Mouse (Mus musculus): ENCODE results near the gene Maml2. TPM values are rescaled to one million over a fixed set of nuclear protein-coding genes. Genes with fewer than 3 reads are reported as not detected.
A peak's percentile ranks its signal among the peaks of the same experiment; 100 is the strongest.

Gene Maml2
- total RNA-seq, 2 experiments from 2014 or later, result 26.1 to 34.6 TPM

DNA sequence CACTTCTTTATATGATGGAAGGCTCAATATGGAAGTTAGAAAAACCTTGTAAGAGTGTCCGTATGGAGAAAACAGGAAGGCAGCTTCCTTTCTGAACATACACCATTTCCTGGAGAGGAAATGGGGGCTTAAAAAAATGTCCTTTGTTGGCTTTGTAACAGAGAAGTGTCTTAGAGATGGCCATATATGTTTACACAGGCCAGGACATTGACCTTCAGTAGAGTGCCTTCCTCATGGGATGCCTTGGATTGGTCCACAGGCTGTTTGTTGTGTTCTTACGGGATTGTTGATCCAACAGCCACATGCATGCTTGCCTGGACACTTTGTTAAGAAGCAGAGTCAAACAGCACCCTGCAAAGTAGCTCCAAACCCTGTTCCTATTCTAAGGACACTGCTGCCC lies 220.3 kb downstream of the Maml2 start:
- no peak for DNase-seq (ENCODE audit: low spot score in 2 of 2)
- Histone ChIP-seq H3K27ac (no peak overlapping the region), H3K4me3 (no peak overlapping the region)
- no peak for TF ChIP-seq CTCF (conservative IDR thresholded peaks at IDR 0.05)

DNA sequence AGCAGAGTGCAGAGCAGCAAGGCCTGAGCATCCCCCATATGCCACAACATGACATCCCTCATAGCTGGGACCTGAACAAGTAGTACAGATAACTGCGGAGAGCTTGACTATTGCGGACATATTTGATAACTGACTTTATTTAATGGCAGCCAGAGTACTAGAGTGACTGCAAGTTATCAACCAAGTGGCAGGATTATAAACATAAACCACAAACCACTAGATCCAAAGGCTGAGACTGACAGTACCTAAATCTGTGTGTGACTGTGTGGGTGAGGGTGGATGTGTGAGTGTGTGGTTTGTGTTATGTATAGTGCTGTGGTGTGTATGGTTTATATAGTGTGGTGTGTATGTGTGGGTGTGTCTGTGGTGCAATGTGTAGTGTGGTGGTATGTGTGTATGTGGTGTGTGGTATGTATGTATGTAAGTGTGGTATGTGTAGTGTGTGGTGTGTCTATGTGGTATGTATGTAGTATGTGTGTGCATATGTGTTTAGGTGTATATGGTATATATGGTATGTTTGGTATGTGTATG lies 220.7 kb downstream of the Maml2 start:
- TF ChIP-seq CTCF (conservative IDR thresholded peaks at IDR 0.05), result no peak
- Histone ChIP-seq H3K27ac (no peak overlapping the region), H3K4me3 (no peak overlapping the region)
- no peak for DNase-seq (ENCODE audit: low spot score in 2 of 2)

DNA sequence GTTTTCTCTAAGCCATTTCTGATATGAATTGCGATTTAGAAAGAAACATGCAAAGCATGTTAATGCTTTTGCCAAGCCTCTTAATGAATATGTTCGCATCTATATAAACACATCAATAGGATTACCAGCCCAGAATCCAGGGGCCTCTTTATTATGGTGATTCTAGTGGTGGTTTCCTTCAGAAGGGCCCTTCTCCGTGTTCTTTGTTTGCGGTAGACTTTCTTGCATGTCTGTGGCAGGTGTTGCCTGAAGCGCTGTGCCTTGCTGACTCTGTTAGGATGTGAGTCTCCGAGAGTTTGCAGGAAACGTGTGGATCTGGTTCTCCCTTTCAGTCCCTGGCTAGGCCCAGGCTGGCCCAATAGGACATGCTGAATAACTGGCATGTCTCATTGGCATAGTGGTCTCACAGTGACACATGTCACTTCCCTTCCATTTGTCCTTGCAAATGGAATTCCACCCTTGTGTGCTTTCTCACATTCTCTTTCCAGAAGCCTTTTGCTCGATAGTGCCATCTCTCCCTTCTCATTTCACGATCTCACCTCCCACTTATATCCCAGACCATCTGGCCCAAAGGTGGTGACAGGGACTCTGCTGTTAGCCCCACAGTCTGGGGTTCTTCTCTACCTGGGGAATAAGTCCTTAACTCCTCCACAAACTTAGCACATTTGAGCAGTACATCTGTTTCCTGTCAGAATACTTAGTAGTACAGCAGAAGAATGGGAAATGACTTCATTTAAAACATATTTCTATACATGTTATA lies 224.5 kb downstream of the Maml2 start:
- DNase-seq (ENCODE audit: low spot score in 2 of 2), result no peak
- Histone ChIP-seq H3K4me3 (no peak overlapping the region), H3K27ac (peak overlapping the region; percentile 43; the same call in 1 of the 2 replicates)
- no peak for TF ChIP-seq CTCF (conservative IDR thresholded peaks at IDR 0.05)

DNA sequence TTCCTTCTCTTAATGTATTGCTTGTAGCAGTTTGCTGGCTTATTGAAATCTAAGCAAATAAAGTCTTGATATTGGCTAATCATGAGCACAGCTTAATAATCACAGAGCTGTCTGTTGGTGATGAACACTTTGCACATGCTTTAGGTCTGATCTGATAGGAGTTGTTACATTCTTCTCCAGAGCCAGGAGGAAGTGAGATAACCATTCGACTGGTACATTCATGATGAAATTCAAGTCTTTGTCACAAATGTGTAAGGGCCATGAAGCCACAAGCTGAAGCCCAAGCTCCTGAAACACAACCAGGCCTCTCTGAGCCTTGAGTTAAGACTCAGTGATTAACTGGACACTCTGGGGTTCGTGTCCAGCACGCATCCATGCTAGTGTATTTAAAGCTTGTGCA lies 225.3 kb downstream of the Maml2 start:
- TF ChIP-seq CTCF (conservative IDR thresholded peaks at IDR 0.05), result no peak
- DNase-seq (ENCODE audit: low spot score in 2 of 2), result no peak

DNA sequence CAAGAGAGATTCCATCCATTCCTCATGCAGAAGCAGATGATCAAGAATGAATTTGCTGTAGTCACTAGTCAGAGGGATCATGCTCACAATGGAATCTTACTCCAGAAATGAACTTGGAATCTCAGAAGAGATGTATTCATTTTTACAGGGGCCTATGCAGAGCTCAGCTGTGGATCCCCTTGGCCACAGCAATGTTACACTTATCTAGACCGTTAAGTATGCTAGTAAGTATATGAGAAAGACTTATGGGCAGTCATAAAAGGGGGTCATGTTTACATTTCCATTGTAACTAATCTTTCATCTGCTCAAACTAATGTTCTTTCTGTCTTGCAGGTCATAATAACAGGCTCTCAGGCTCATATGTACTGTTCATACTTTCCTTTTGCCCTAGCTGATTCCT lies 227.3 kb downstream of the Maml2 start:
- DNase-seq (ENCODE audit: low spot score in 2 of 2), result no peak
- H3K4me3 ChIP-seq, result no peak overlapping the region
- no peak for TF ChIP-seq CTCF (conservative IDR thresholded peaks at IDR 0.05)
- H3K27ac ChIP-seq, result no peak overlapping the region

More for the DNA sequence above, 225.3 kb downstream of the Maml2 start:
- peak overlapping the region; percentile 43; the same call in 1 of the 2 replicates for H3K27ac ChIP-seq
- no peak overlapping the region for H3K4me3 ChIP-seq

DNA sequence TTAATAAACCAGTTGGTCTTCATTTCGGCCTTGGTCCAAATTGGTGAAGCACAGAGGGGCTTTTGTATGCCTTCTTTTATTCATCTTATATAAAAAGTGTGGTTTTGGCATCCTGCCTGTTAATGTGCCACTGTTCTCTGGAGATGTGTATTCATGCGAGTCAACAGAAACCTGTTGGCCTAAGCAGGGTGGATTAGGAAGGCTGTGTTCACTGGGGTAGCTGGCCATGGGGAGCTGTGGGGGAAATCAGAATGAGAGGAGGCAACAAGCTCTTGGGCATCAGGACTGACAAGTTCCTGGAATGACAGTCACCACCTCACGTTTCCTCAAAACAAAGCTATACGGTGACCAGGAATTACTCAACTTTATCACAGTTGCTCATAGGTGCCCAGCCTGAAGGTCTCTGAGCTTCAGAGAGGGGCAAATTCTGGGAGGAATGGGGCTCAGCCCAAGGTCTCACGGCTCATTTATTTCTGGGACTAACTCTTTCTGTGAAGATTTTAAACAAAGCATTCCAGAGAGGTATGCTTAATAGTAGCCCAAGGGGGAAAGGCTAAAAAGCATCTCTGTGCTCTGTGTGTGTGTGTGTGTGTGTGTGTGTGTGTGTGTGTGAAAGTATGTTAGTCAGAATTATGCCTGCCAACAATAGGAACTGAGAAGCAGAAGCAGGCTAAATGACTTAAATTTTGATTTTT lies 228.0 kb downstream of the Maml2 start:
- no peak overlapping the region for H3K4me3 ChIP-seq
- DNase-seq (ENCODE audit: low spot score in 2 of 2), result no peak
- H3K27ac ChIP-seq, result no peak overlapping the region
- no peak for TF ChIP-seq CTCF (conservative IDR thresholded peaks at IDR 0.05)

DNA sequence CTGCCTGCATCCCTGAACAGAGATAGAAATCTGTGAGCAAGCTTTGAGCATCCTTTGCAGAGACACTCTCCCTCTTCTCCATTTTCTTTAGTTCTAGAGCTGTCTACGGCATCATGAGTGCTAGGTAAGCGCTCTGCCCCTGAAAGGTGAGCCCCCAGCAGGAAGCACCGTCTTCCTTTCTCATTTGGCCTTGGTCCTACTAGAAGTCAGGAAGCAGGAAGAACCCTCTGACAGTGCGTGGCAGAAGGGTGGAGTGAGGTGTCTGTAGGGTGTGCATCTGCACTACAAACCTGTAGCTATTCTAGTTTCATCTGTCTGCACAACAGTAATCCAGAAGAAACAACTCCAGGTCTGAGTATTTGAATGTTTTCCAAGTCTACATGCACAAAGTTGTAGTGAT lies 232.8 kb downstream of the Maml2 start:
- DNase-seq (ENCODE audit: low spot score in 2 of 2), result no peak
- Histone ChIP-seq H3K4me3 (no peak overlapping the region), H3K27ac (no peak overlapping the region)
- no peak for TF ChIP-seq CTCF (conservative IDR thresholded peaks at IDR 0.05)

DNA sequence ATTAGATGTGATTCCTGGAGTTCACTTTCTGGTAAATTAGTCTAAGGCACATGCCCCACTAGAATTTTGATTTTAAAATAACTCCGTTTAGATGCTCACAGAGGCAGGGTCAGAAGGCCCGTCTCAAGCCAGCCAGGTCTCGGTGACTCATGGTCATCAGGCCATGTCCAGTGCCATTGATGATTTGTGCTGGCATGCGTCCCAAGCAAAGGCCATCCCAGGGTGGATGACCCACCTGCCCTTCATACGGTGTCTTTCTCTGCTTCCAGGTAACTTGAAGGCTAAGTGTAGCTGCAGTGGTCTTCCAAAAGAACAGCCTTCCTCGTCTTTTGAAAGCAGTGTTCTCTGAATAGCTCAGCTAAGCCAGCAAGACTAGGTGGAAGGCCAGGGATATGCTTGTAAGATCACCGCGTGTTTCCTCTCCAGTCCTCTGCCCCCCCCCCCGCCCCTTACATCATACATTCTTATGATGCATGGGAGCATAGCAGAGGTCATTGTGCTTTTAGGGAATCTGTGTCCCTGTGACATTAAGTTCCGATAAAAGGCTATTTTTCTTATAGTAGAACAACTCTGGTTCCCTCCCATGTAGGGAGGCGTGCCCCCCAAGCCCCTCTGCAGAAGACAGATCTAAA lies 235.4 kb downstream of the Maml2 start:
- H3K4me3 ChIP-seq, result no peak overlapping the region
- DNase-seq (ENCODE audit: low spot score in 2 of 2), result no peak
- H3K27ac ChIP-seq, result peak overlapping the region; percentile 57
- no peak for TF ChIP-seq CTCF (conservative IDR thresholded peaks at IDR 0.05)

DNA sequence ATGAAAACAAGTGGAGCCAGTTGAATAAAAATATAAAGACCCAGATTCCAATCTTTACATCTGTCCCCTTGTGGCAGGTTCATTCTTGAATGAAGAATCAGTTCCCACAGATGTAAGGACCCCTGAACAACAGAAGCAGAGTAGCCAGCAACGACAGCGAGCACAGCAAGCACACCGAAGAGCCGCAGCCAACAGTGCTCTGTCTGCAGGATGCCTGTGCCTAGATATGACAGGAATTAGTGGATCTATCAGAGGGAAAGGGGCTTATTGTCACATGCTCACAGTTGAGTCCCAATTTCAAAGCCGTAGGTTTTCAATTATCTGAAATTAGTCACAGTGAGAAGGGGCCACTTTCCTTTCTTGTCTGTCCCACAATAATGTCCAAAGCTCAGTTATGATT lies 238.0 kb downstream of the Maml2 start:
- TF ChIP-seq CTCF (conservative IDR thresholded peaks at IDR 0.05), result no peak
- H3K27ac ChIP-seq, result no peak overlapping the region
- DNase-seq (ENCODE audit: low spot score in 2 of 2), result no peak
- no peak overlapping the region for H3K4me3 ChIP-seq

DNA sequence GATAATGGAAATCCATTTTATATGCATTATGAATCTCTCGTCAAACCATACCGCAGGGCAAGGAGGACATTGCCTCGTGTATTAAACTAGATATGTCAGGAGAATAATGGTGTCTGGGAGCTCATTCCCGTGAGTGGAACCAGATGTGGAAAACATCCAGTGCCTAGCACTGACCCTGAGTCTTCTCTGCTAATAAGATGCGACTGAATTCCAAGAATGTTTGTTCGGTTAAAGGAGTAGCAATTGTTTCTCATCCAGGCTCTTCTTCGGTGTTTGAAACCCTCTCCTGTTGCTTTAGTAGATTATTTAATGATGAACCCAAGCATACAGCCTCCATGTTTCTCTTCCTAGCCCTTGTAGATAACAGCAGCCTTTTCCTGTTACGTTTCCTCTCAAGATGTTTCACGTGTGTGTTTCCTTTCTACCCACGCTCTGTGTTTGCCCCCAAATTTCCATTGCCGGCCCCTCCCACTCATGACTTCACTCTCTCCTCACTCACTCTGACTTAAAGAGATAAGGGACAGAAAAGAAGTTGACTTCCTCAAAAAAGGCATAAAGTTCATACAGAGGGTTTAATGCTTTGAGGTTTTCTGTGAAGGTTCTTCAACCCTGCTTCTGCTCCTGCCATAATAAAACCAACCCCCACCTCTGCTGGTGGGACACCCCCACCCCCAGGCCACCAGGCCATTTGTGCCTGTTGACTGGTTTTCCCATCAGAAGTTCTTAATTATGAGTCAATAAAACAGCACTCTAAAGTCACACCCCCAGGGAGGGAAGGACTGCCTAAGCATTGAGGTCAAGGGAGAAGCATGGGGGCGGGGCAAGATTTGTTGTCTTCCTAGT lies 238.9 kb downstream of the Maml2 start:
- Histone ChIP-seq H3K4me3 (no peak overlapping the region), H3K27ac (no peak overlapping the region)
- DNase-seq (ENCODE audit: low spot score in 2 of 2), result no peak
- TF ChIP-seq CTCF (conservative IDR thresholded peaks at IDR 0.05), result no peak

DNA sequence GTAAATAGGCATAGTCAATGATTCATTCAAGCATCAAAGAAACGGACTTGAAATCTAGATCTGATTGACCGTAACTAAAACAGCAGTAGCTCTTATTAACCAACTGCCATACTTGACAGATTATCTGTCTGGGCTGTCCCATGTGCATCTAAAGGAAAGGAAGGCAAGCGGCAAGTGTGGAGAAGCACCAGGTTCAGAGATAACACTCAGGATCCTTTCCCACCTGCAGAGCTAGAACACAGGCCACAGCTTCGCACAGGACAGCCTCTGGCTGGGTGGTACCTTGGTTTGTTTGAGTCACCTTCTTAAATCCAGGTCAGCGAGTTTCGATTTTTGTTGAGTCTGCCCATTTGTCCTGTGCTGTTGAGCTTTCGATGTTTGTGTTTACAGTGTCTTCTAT lies 240.4 kb downstream of the Maml2 start:
- DNase-seq (ENCODE audit: low spot score in 2 of 2), result no peak
- Histone ChIP-seq H3K27ac (no peak overlapping the region), H3K4me3 (no peak overlapping the region)
- TF ChIP-seq CTCF (conservative IDR thresholded peaks at IDR 0.05), result no peak

DNA sequence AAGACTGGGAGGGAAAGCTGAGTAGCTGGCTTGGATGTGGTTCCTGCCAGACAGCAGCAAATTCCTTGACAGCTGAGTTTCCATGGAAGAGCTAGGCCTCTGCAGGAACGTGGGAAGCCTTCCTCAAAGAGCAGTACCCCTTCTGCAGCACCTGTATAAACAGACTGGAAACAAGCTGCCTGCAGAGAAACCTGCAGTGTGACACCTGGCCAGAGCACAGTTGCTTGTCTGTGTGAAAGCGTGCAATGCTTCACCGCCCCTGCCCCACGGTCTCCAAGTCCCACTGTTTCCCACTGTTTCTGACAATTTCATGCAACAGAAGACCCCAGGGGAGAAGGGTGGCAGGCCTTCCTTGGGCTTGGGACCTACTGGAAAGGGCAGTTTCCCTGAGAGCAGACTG lies 241.8 kb downstream of the Maml2 start:
- no peak for DNase-seq (ENCODE audit: low spot score in 2 of 2)
- no peak for TF ChIP-seq CTCF (conservative IDR thresholded peaks at IDR 0.05)
- no peak overlapping the region for H3K4me3 ChIP-seq
- H3K27ac ChIP-seq, result peak overlapping the region; percentile 47; the same call in 1 of the 2 replicates
